Mouse (Mus musculus): ENCODE results near the gene Srr.
A peak's percentile ranks its signal among the peaks of the same experiment; 100 is the strongest.

DNA sequence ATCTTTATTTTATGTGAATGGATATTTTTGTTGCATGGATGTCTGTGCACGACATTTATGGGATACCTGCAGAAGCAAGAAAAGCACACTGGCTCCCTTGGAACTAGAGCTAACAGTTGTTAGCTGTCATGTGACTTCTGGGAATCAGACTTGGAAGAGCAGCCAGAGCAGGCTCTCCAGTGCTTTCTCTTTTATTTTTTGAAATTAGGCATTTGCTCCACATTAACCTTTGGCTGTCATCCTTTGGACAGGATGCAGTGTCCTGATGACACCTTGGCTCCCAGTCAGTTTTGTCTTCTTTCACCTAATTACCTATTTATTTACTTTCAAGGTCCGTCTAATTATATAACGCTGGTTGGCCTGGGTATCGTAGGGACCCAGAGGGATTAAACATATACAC lies 31.1 kb downstream of the Srr start:
- TF ChIP-seq MYOG (IDR thresholded peaks at IDR 0.05; ENCODE audit: control insufficient read depth in 1 of 3, insufficient read depth in 1 of 3, insufficient read length in 2 of 3, low read depth in 2 of 3) (no peak), SRF (IDR thresholded peaks at IDR 0.05; ENCODE audit: control insufficient read depth, insufficient read length, low read depth) (no peak), MYOD1 (IDR thresholded peaks at IDR 0.05; ENCODE audit: control insufficient read depth in 1 of 3, insufficient read length in 2 of 3, low read depth in 2 of 3) (no peak), MAX (IDR thresholded peaks at IDR 0.05; ENCODE audit: low read depth) (no peak), POLR2AphosphoS2 (IDR thresholded peaks at IDR 0.05; ENCODE audit: insufficient read length, low read depth) (no peak), TCF12 (IDR thresholded peaks at IDR 0.05; ENCODE audit: insufficient read depth, poor library complexity, severe bottlenecking) (no peak), E2F4 (IDR thresholded peaks at IDR 0.05; ENCODE audit: insufficient read depth) (no peak), POLR2A (IDR thresholded peaks at IDR 0.05; ENCODE audit: insufficient read length, low read depth) (no peak), USF1 (IDR thresholded peaks at IDR 0.05; ENCODE audit: low read depth) (peak; percentile 52)
